Mouse (Mus musculus) heart, postnatal 0 days (tissue): Measurements from ENCODE around the gene Hsd3b1. TPM values are rescaled to one million over a fixed set of nuclear protein-coding genes. Genes with fewer than 3 reads are reported as not detected.
"Not testable (repeated sequence)": the region's sequence is repeated elsewhere in the genome, so short reads cannot be mapped to it uniquely, and the experiment has no call there.

Experiments used
- ATAC-seq: fragments of 200-750 bp; cut with Nextera tagmentation; 2 replicates; pipeline ENCODE4 v1.8.0; 2017; ENCODE audit warnings: low read depth, moderate number of reproducible peaks, moderate library complexity; ENCODE audit not compliant: insufficient read depth
- DNase-seq: peaks from one replicate; pipeline ENCODE4 v3.0.0-alpha.2; 2016; ENCODE audit warnings: low spot score
- H3K27ac ChIP-seq: fragments of 300-500 bp; sonication (generic); 2 replicates; pipeline ENCODE4 v1.5.1; 2014; ENCODE audit warnings: low read depth, mild to moderate bottlenecking
- H3K27me3 ChIP-seq: fragments of 300-500 bp; sonication (generic); 2 replicates; pipeline ENCODE4 v1.6.1; 2014; ENCODE audit warnings: low read length, mixed read lengths; ENCODE audit not compliant: control insufficient read depth, insufficient read depth
- H3K36me3 ChIP-seq: fragments of 300-500 bp; sonication (generic); replicated peaks from 2 replicates; pipeline ENCODE4 v1.6.1; 2014; ENCODE audit warnings: low read length, mixed read lengths; ENCODE audit not compliant: control insufficient read depth, insufficient read depth
- H3K4me1 ChIP-seq: fragments of 300-500 bp; sonication (generic); 2 replicates; pipeline ENCODE4 v1.6.1; 2014; ENCODE audit warnings: antibody characterized with exemption; ENCODE audit not compliant: control insufficient read depth, insufficient read depth
- H3K4me2 ChIP-seq: fragments of 300-500 bp; sonication (generic); 2 replicates; pipeline ENCODE4 v1.6.1; 2014; ENCODE audit warnings: low read depth, mild to moderate bottlenecking, low read length, moderate library complexity
- H3K4me3 ChIP-seq: fragments of 300-500 bp; sonication (generic); 2 replicates; pipeline ENCODE4 v1.5.1; 2014; ENCODE audit warnings: low read depth, low read length
- H3K9ac ChIP-seq: fragments of 300-500 bp; sonication (generic); replicated peaks from 2 replicates; pipeline ENCODE4 v1.6.1; 2014; ENCODE audit warnings: low read depth, low read length, mixed read lengths
- H3K9me3 ChIP-seq: fragments of 300-500 bp; sonication (generic); replicated peaks from 2 replicates; pipeline ENCODE4 v1.6.1; 2016; ENCODE audit warnings: low read length; ENCODE audit not compliant: control insufficient read depth
- CTCF ChIP-seq: IDR thresholded peaks from 2 replicates; pipeline ENCODE4 v1.5.1; 2016; ENCODE audit warnings: antibody characterized with exemption, control low read depth, low read depth
- EP300 ChIP-seq: IDR thresholded peaks from 2 replicates; pipeline ENCODE4 v1.6.1; 2016; ENCODE audit warnings: antibody characterized with exemption, low read depth
- WGBS: fragments of 180-500 bp; shearing (Covaris S2); extraction: QIAGEN DNeasy Blood & Tissue Kit; methylation state at CpG from one replicate; pipeline ENCODE4 v1.1.7; 2014; 5-methylcytosine and 5-hydroxymethylcytosine counted together
- polyA plus RNA-seq: library from polyadenylated mRNA; unstranded; fragments of >200 nt; fragmentation: Nextera tagmentation; extraction: Ambion mirVana; gene quantifications from 2 replicates; pipeline ENCODE4 v1.2.1, GENCODE M21; 2015
- total RNA-seq: library from RNA; depleted of rRNA; stranded (reverse); fragments of >200 nt; gene quantifications from 2 replicates; pipeline ENCODE4 v1.2.3, GENCODE M21; 2014; ENCODE audit warnings: low replicate concordance; rRNA removed

The Hsd3b1 gene
- total and polyA plus RNA-seq, 2 experiments from 2014 or later, result 0.19 TPM; not detected in 1

DNA sequence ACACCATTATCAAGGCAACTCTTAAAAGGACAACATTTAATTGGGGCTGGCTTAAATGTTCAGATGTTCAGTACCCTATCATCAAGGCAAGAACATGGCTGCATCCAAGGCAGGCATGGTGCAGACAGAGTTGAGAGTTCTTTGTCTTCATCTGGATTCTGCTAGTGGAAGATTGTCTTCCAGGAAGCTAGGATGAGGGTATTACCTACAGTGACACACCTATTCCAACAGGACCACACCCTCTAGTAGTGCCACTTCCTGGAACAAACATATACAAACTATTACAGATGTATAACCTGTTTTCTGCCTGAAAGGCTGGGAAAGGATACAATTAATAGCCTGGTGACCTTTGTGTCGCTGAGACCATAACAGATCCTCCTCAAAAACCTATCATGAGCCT, 10.7 kb downstream of the Hsd3b1 start:
- ATAC-seq (no peak), DNase-seq (no peak)
- no peak overlapping the region for H3K4me3 ChIP-seq
- no peak overlapping the region for H3K27ac ChIP-seq
- H3K27me3 ChIP-seq, result no peaks in the 10 kb centered on the region
- H3K36me3 ChIP-seq, result no peaks in the 10 kb centered on the region
- H3K4me2 ChIP-seq, result no peak overlapping the region
- 87% methylated on average over 1 of the region's 1 CpGs for WGBS
- TF ChIP-seq EP300, result no peak
- no peak overlapping the region for H3K9ac ChIP-seq
- H3K9me3 ChIP-seq, result no peaks in the 10 kb centered on the region
- no peaks in the 10 kb centered on the region for H3K4me1 ChIP-seq

DNA sequence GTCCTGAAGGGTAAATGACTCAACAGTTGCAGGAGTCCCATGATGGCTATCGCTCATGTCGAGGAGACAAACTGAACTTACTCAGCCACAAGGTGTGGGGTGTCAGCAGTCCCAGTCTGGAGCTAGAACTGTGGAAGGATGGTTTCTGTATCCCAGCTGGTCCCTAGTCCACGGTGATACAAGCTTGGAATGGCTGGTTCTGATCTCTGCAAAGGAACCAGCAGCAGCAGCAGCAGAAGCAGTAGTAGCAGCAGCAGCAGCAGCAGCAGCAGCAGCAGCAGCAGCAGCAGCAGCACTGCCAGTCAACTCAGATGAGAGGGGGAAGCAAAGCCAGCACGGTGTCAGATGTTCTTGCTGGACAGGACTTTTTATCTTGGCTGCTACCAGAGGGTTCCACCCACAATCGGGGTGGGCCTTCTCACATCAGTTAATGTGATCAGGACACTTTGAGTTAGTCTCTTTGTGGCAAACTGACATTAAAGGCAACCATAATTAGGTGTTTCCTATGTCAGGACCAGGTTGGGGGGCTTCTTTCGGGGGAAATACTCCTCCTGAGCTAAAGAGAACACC, 45.4 kb downstream of the Hsd3b1 start, which contains the start of gene Hsd3b6:
Gene Hsd3b6, minus strand, starts transcription at position 343 of the 570 bp plus-strand sequence.
- H3K4me3 ChIP-seq, result no peak within 1 kb of the TSS
- H3K27me3 ChIP-seq, result no peaks in the 10 kb centered on the region
- no peaks in the 10 kb centered on the region for H3K9me3 ChIP-seq
- H3K9ac ChIP-seq, result no peak within 1 kb of the TSS
- ATAC-seq (no peak), DNase-seq (no peak)
- H3K4me1 ChIP-seq, result no peaks in the 10 kb centered on the region
- H3K4me2 ChIP-seq, result no peak within 1 kb of the TSS
- 53% methylated on average over 6 of the region's 6 CpGs for WGBS
- H3K36me3 ChIP-seq, result no peaks in the 10 kb centered on the region
- TF ChIP-seq EP300 (no peak), CTCF (no peak)
- H3K27ac ChIP-seq, result no peak within 1 kb of the TSS

DNA sequence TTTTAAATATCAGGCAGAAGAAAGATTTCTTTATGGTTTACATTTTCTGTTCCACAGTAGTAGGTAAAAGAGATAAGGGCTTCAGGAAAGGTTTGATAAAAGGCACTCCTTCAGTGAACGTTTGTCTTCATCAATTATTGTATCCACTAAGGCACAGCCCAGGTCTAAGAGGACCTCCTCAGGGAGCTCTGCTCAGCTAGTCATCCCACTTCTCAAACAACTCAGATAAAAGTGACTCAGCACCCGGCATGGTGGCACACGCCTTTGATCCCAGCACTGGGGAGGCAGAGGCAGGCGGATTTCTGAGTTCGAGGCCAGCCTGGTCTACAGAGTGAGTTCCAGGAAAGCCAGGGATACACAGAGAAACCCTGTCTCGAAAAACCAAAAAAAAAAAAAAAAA, 46.9 kb downstream of the Hsd3b1 start:
- not testable (repeated sequence) for ATAC-seq

DNA sequence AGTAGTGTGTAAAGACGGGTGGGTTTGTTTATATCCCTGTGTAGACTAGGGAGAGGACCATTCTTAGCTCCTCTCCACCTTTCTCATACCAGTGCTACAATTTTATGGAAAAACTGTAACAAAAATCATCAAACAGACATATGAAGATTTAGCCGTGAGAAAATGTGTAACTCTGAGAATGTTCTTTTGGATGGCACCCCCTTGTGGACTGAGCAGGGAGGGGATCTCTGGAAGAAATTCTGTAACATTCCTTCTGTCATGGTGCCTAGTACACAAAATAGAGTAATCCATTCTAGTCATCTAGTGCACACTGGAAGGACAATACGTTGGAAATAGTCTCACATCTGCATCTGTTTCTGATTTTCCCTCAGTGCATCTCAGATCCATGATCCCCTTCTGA, 54.6 kb downstream of the Hsd3b1 start:
- not testable (repeated sequence) for H3K27ac ChIP-seq, H3K9me3 ChIP-seq, H3K27me3 ChIP-seq, DNase-seq, H3K4me1 ChIP-seq, H3K36me3 ChIP-seq, ATAC-seq, H3K9ac ChIP-seq, H3K4me2 ChIP-seq, H3K4me3 ChIP-seq
- WGBS, result 47% methylated on average over 3 of the region's 3 CpGs

More for the DNA sequence above, 46.9 kb downstream of the Hsd3b1 start:
- H3K9me3 ChIP-seq, H3K4me3 ChIP-seq, H3K27ac ChIP-seq, H3K4me1 ChIP-seq, DNase-seq, H3K9ac ChIP-seq, H3K36me3 ChIP-seq, H3K4me2 ChIP-seq, H3K27me3 ChIP-seq: not testable (repeated sequence)
- 68% methylated on average over 5 of the region's 6 CpGs for WGBS

Other genes with a start within 250 kb of the Hsd3b1 start
- not detected in 2 replicates for gene Hsd3b5, start 229.5 kb downstream of the Hsd3b1 start, total RNA-seq
- not detected in 2 replicates for gene Hsd3b5, start 229.5 kb downstream of the Hsd3b1 start, polyA plus RNA-seq
- gene Hsd3b2, start 135.3 kb downstream of the Hsd3b1 start, total RNA-seq, result not detected in 2 replicates
- gene Hsd3b2, start 135.3 kb downstream of the Hsd3b1 start, polyA plus RNA-seq, result not detected in 2 replicates
- not detected in 2 replicates for gene Hsd3b3, start 96.7 kb downstream of the Hsd3b1 start, total RNA-seq
- 0.08 TPM in 1 of 2 replicates, not detected in the other for gene Hsd3b3, start 96.7 kb downstream of the Hsd3b1 start, polyA plus RNA-seq
- gene Hsd3b6, start 45.4 kb downstream of the Hsd3b1 start, total RNA-seq, result not detected in 2 replicates
- not detected in 2 replicates for gene Hsd3b6, start 45.4 kb downstream of the Hsd3b1 start, polyA plus RNA-seq
- gene Hao2, start 33.4 kb upstream of the Hsd3b1 start, total RNA-seq, result not detected in 2 replicates
- not detected in 2 replicates for gene Hao2, start 33.4 kb upstream of the Hsd3b1 start, polyA plus RNA-seq